Mouse (Mus musculus) thymus, adult 2 months (tissue): Measurements from ENCODE around the gene Khdrbs2.

Experiments
- CTCF ChIP-seq: fragments of 200-500 bp; IDR thresholded peaks from 2 replicates; pipeline ENCODE4 v1.5.1; 2012; ENCODE audit warnings: mild to moderate bottlenecking, control low read depth, low read length, moderate library complexity, borderline replicate concordance; ENCODE audit not compliant: control insufficient read depth, poor library complexity, insufficient read depth; ENCODE audit errors: extremely low read depth
- POLR2A ChIP-seq: fragments of 200-500 bp; IDR thresholded peaks from 2 replicates; pipeline ENCODE4 v1.6.1; 2012; ENCODE audit warnings: mild to moderate bottlenecking, low read length, control low read depth, moderate library complexity; ENCODE audit not compliant: control insufficient read depth, poor library complexity, insufficient read depth; ENCODE audit errors: extremely low read depth

- TF ChIP-seq POLR2A (no peak), CTCF (no peak)
Measured at GRCm38 (mm10) chr1:32199664-32200260, 27.2 kb downstream of the Khdrbs2 start.
